Mouse (Mus musculus): ENCODE measurements around the gene Stac2.

GRCm38 (mm10) chr11:97994539-97995100 lies 58.6 kb downstream of the Stac2 start:
- TF ChIP-seq CTCF (IDR thresholded peaks at IDR 0.05; ENCODE audit: control insufficient read depth, insufficient read depth, insufficient replicate concordance, low read depth, low read length), result peak; percentile 74; the same call in 1 of the 2 replicates
- no peak for TF ChIP-seq POLR2A (IDR thresholded peaks at IDR 0.05; ENCODE audit: control insufficient read depth, low read depth, low read length)
